Mouse (Mus musculus) midbrain, postnatal 0 days (tissue): ENCODE data around the gene Map7d1. TPM values are rescaled to one million over a fixed set of nuclear protein-coding genes. Genes with fewer than 3 reads are reported as not detected.

ENCODE experiments used
- ATAC-seq: fragments of 200-750 bp; cut with Nextera tagmentation; 2 replicates; pipeline ENCODE4 v1.8.0; 2017; ENCODE audit warnings: moderate number of reproducible peaks, mild to moderate bottlenecking, moderate TSS enrichment, moderate library complexity; ENCODE audit not compliant: low FRiP score
- DNase-seq: peaks from one replicate; pipeline ENCODE4 v3.0.0-alpha.2; 2015; ENCODE audit warnings: low spot score
- H3K27ac ChIP-seq: fragments of 300-500 bp; sonication (generic); 2 replicates; pipeline ENCODE4 v1.5.1; 2014; ENCODE audit warnings: low read depth, mild to moderate bottlenecking, low read length, mixed read lengths
- H3K27me3 ChIP-seq: fragments of 300-500 bp; sonication (generic); 2 replicates; pipeline ENCODE4 v1.6.1; 2014; ENCODE audit warnings: low read length, control low read depth, mixed read lengths; ENCODE audit not compliant: insufficient read depth
- H3K36me3 ChIP-seq: fragments of 300-500 bp; sonication (generic); 2 replicates; pipeline ENCODE4 v1.6.1; 2014; ENCODE audit warnings: low read length, control low read depth, mixed read lengths; ENCODE audit not compliant: insufficient read depth
- H3K4me1 ChIP-seq: fragments of 300-500 bp; sonication (generic); 2 replicates; pipeline ENCODE4 v1.6.1; 2014; ENCODE audit warnings: mild to moderate bottlenecking, control low read depth, antibody characterized with exemption, low read length, mixed read lengths; ENCODE audit not compliant: insufficient read depth
- H3K4me2 ChIP-seq: fragments of 300-500 bp; sonication (generic); 2 replicates; pipeline ENCODE4 v1.6.1; 2014; ENCODE audit warnings: low read depth, mild to moderate bottlenecking, low read length, mixed read lengths; ENCODE audit not compliant: poor library complexity, severe bottlenecking
- H3K4me3 ChIP-seq: fragments of 300-500 bp; sonication (generic); 2 replicates; pipeline ENCODE4 v1.5.1; 2014; ENCODE audit warnings: low read depth, mild to moderate bottlenecking, low read length, moderate library complexity
- H3K9ac ChIP-seq: fragments of 300-500 bp; sonication (generic); replicated peaks from 2 replicates; pipeline ENCODE4 v1.6.1; 2014; ENCODE audit warnings: mild to moderate bottlenecking, low read length, moderate library complexity, mixed read lengths; ENCODE audit not compliant: poor library complexity, severe bottlenecking
- H3K9me3 ChIP-seq: fragments of 300-500 bp; sonication (generic); 2 replicates; pipeline ENCODE4 v1.6.1; 2016; ENCODE audit warnings: low read length, control low read depth
- CTCF ChIP-seq: IDR thresholded peaks from 2 replicates; pipeline ENCODE4 v1.5.1; 2016; ENCODE audit warnings: antibody characterized with exemption, mild to moderate bottlenecking
- WGBS: fragments of 180-500 bp; shearing (Covaris S2); extraction: QIAGEN DNeasy Blood & Tissue Kit; methylation state at CpG from one replicate; pipeline ENCODE4 v1.1.7; 2014; 5-methylcytosine and 5-hydroxymethylcytosine counted together
- polyA plus RNA-seq: library from polyadenylated mRNA; unstranded; fragments of >200 nt; fragmentation: Nextera tagmentation; extraction: Ambion mirVana; gene quantifications from 2 replicates; pipeline ENCODE4 v1.2.1, GENCODE M21; 2015
- total RNA-seq: library from RNA; depleted of rRNA; stranded (reverse); fragments of >200 nt; gene quantifications from 2 replicates; pipeline ENCODE4 v1.2.3, GENCODE M21; 2014

Gene Map7d1
- total and polyA plus RNA-seq, 2 experiments from 2014 or later, result 61.2 to 124 TPM

DNA sequence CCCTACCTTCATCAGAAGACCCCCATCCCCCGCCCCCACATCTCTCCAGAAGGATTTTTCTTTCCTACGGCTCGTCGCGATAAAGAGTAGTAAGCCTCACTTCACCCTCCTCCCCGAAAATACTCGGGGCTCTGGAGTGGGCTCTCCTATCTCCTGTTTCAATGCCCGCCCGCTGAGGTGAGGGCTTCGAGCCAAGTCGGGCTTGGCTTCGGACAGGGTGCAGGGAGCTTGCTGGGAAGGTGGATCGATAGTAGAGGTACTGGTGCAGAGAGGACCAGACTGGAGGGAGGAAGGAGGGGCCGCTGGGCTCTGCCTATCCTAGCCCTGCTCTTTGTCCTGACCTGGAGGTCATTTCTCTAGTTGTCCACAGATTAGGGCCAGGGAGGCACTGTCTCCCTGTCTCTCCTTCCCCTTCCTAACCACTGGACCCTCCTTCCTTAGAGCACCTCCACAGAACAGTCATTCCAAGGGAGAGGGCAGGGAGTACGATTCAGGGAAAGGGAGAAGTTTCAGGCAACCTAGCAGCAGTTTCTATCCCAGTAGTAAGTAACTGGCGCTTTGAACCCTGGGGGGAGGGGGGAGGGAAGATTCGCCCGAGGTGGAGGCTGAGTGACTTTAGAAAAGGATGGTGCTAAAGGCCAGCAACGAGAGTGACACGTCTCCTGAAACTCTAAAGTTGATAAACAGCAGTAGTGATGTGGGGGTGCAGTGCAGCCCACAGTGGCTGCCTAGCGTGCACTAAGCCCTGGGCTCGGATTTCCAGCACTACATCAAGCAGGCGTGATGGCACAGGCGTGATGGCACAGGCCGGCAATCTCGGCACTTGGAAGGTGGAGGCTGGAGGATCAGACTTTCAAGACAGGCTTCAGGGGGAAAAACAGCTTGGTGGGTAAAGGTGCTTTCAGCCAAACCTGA, 1.1 kb upstream of the Map7d1 start:
- H3K9me3 ChIP-seq, result no peaks in the 10 kb centered on the region
- peak overlapping the region; percentile 99 for H3K4me3 ChIP-seq
- peak; percentile 33 for DNase-seq
- H3K9ac ChIP-seq, result peak overlapping the region; percentile 100
- TF ChIP-seq CTCF, result no peak
- H3K27me3 ChIP-seq, result no peaks in the 10 kb centered on the region
- H3K36me3 ChIP-seq, result no peaks in the 10 kb centered on the region
- peaks cover 29% of the 10 kb centered on the region for H3K4me1 ChIP-seq
- 3% methylated on average over 26 of the region's 26 CpGs for WGBS
- no peak for ATAC-seq
- peak overlapping the region; percentile 96 for H3K27ac ChIP-seq
- peak overlapping the region; percentile 94 for H3K4me2 ChIP-seq

DNA sequence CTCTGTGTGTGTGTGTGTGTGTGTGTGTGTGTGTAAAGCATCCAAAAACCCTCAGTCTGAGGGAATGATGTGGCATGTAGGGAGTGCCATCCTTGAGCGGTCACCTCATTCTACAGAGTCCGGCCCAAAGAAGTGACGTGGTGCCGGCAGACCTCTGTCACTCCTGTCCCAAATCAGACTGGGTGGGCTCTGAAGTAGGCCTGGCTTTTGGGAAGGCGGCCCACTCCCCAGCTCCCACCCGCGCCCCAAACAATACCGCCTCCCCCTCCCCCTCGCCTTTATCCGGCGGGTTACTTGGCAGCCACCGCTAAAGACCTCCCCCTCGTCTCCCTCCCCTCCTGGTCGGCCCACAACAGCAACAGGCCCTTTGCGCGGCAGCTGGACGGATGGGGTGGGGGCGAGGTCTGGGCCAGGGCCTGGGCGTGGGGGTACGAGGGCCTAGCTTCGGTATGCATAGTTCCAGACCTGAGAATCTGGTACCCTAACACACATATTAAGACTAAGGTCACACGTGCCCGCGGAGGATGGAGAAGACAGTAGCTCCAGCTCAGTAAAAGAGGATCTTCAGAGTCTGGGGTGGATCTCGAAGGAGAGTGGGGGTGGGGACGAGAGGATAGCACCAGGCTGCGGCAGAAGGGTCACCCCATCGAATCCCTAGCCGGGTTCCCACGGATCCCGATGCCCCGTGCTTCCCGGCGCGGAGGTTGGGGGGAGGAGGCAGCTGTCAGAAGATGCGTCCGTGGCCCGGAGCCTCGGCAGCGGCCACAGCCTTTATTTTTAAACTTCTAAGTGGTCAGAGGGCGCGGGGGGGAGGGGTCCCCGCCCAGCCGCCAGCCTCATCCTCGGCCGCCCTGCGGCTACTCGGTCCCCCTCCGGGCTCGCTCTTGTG, 786 bp downstream of the Map7d1 start:
- no peaks in the 10 kb centered on the region for H3K9me3 ChIP-seq
- peak; percentile 8; the same call in 1 of the 2 replicates for ATAC-seq
- H3K27me3 ChIP-seq, result no peaks in the 10 kb centered on the region
- peak; percentile 64 for DNase-seq
- no peaks in the 10 kb centered on the region for H3K36me3 ChIP-seq
- H3K9ac ChIP-seq, result peak overlapping the region; percentile 100
- TF ChIP-seq CTCF, result no peak
- WGBS, result under 1% methylated on average over 35 of the region's 50 CpGs
- peaks cover 32% of the 10 kb centered on the region for H3K4me1 ChIP-seq
- H3K27ac ChIP-seq, result peak overlapping the region; percentile 96
- peak overlapping the region; percentile 99 for H3K4me3 ChIP-seq
- peak overlapping the region; percentile 94 for H3K4me2 ChIP-seq

DNA sequence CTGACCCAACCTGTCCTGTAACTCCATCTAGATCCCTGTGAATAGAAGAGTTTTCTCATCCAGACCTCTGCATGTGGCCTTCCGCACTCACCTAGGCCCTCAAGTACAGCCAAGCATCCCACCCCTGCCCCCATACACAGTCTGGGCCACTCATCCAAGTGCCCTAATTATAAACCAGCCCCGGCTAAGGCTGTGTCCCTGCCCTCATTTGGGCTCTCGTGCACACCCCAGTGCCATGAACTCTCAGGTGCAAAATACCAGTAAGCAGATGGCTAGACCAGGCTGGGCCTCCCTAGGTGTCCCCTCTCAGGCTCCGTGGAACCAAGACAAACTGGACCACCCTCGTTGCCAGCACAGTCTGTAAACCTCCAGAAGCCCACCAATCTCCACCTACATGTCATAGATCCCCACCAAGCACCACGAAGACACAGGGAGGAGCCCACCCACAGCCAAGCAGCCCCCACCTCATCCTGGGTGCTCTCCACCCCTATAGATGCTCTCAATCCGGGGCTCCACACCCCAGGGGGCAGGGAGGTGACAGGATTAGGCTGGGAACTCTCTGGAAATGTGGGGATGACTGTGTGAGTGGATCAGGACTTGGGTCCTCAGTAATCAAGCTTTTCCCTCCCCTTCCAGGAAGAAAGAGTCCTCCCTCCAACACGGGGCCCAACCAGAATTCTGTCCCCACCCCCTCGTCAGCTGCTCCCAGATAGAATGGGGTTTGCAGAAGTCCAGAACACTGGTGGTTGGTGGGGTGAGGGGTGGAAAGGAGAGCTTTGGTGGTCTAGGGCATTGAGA, 1.6 kb downstream of the Map7d1 start:
- Histone ChIP-seq H3K27me3 (no peaks in the 10 kb centered on the region), H3K27ac (peak overlapping the region; percentile 96), H3K4me1 (peaks cover 32% of the 10 kb centered on the region), H3K4me2 (peak overlapping the region; percentile 94), H3K9me3 (no peaks in the 10 kb centered on the region), H3K36me3 (no peaks in the 10 kb centered on the region), H3K9ac (peak overlapping the region; percentile 100), H3K4me3 (peak overlapping the region; percentile 99)
- DNase-seq, result peak; percentile 72
- TF ChIP-seq CTCF, result no peak
- 13% methylated on average over 9 of the region's 9 CpGs for WGBS
- peak; percentile 10; the same call in 1 of the 2 replicates for ATAC-seq

DNA sequence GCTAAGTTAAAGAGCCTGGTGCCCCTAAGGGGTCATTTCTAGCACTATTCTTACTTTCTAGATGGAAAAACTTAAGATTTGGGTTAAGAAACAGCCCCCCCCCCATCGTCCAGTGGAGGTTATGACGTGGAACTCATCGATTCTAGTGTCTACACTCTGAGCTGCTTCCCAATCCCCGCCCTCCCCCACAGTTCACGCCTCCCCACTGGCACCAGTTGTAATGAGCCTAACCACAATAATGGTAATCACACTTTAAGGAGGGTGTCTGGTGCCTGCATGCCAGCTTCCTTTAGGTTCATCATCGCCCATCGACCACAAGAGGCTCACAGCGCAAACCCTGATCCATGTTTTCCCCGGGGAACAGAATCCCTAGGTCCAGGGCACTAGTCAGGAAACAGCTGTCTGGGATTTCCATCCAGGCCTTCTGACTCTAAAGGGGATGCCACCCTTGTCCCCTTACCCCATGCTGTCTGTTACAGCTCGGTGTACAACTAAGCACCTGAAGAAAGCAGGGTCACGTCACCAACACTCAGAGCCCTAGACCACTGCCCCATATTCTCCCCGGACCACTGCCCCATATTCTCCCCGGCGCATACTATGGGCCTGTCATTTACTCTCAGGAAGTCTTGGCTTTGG, 2.4 kb downstream of the Map7d1 start:
- ATAC-seq (no peak), DNase-seq (no peak)
- TF ChIP-seq CTCF, result no peak
- Histone ChIP-seq H3K4me1 (peaks cover 32% of the 10 kb centered on the region), H3K9ac (peak overlapping the region; percentile 100; the same call in 1 of the 2 replicates), H3K4me3 (peak overlapping the region; percentile 99; the same call in 1 of the 2 replicates), H3K9me3 (no peaks in the 10 kb centered on the region), H3K27me3 (no peaks in the 10 kb centered on the region), H3K27ac (peak overlapping the region; percentile 12; the same call in 1 of the 2 replicates), H3K4me2 (peak overlapping the region; percentile 94), H3K36me3 (no peaks in the 10 kb centered on the region)
- WGBS, result 63% methylated on average over 14 of the region's 14 CpGs
